Mouse (Mus musculus) liver, embryonic 14.5 days (tissue): Measurements from ENCODE around the gene Cstf3.

Experiments used
- CTCF ChIP-seq: IDR thresholded peaks from 2 replicates; pipeline ENCODE4 v1.5.1; 2016; ENCODE audit warnings: antibody characterized with exemption, low read depth, control low read depth
- EP300 ChIP-seq: IDR thresholded peaks from 2 replicates; pipeline ENCODE4 v1.6.1; 2016; ENCODE audit warnings: antibody characterized with exemption, low read depth

DNA sequence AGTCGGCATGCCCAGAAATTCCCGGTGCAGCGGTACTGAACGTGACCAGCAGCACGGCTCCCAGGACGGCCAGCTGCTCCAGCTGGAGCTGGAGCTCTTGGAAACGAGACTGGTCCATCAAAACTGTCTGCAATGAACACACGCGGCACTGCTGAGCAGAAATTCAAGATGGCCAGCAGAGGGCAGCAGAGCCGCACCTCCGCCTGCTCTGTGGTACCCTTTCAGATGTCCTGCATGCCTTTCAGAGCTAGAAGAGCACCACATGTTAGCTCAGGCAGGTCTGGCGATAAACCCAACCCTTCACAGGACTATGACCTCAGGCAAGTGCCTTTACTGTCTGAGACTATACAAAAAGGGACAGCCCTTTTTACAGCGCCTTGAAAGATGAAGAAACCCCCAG lies 95.1 kb downstream of the Cstf3 start:
- TF ChIP-seq EP300 (no peak), CTCF (peak; percentile 97)
